9 mouse cellular contexts compared by ENCODE assay signal in genomic region chr5:107110089-107110879, GRCm38 (mm10).
DNase-seq lines count a peak whose midpoint lies in the region; ATAC-seq and TF ChIP-seq lines count a peak whose summit lies in the region.
"Had no signal": no experiment of that assay in that cellular context is flagged by ENCODE, and none has a peak within 500 bp of the region (broad histone marks: within the 10 kb centered on the region; RNA-seq: fewer than 3 reads in every experiment).

No protein-coding gene starts in this region.

- peak; percentile 29; the same call in 1 of the 2 replicates for ATAC-seq in hindbrain, embryonic 12.5 days (ENCODE audit: low FRiP score)

- H3K27me3 ChIP-seq in hindbrain, embryonic 12.5 days, result no peaks in the 10 kb centered on the region; the same call in 1 of the 2 replicates
- H3K27me3 ChIP-seq in midbrain, embryonic 10.5 days (ENCODE audit: low read depth, poor library complexity, severe bottlenecking), result no peaks in the 10 kb centered on the region

- H3K4me1 ChIP-seq in ES-E14 (ENCODE audit: control insufficient read depth in 2 of 2, insufficient read depth in 2 of 2, low read length in 2 of 2, poor library complexity in 1 of 2), result peaks cover 4 to 11% of the 10 kb centered on the region in 2 experiments; a peak in 3 of 4 replicates
- peaks cover 29% of the 10 kb centered on the region for H3K4me1 ChIP-seq in hindbrain, embryonic 12.5 days
- peaks cover 38% of the 10 kb centered on the region for H3K4me1 ChIP-seq in midbrain, embryonic 10.5 days

- no peak overlapping the region for H3K4me3 ChIP-seq in gastrocnemius, adult 2 months
- no peak overlapping the region for H3K4me3 ChIP-seq in ES-E14 (ENCODE audit: insufficient read depth in 1 of 2, low read depth in 1 of 2, low read length in 2 of 2, poor library complexity in 1 of 2, severe bottlenecking in 1 of 2)
- no peak overlapping the region for H3K4me3 ChIP-seq in hindbrain, embryonic 12.5 days
- H3K4me3 ChIP-seq in midbrain, embryonic 10.5 days, result no peak overlapping the region

- WGBS in hindbrain, embryonic 12.5 days, result 45% methylated on average over 13 of the region's 13 CpGs
- 61% methylated on average over 13 of the region's 13 CpGs for WGBS in midbrain, embryonic 10.5 days

- no peak for TF ChIP-seq CTCF in gastrocnemius, adult 2 months (IDR thresholded peaks at IDR 0.05)

- no peaks in the 10 kb centered on the region for H3K36me3 ChIP-seq in ES-E14 (ENCODE audit: control insufficient read depth, insufficient read depth, low read length, poor library complexity, severe bottlenecking)
- no peaks in the 10 kb centered on the region for H3K36me3 ChIP-seq in hindbrain, embryonic 12.5 days
- no peaks in the 10 kb centered on the region for H3K36me3 ChIP-seq in midbrain, embryonic 10.5 days

- intact Hi-C loops in gastrocnemius, adult 2 months (cut with DNase I), result no loop called here

- DNase-seq in gastrocnemius, adult 2 months, result no peak
- no peak for DNase-seq in gastrocnemius, adult 18-20 months (ENCODE audit: low spot score)
- DNase-seq in ES-E14 (ENCODE audit: low read depth, low spot score), result peak; percentile 35
- no peak for DNase-seq in midbrain, embryonic 10.5 days (ENCODE audit: low spot score)
- DNase-seq in urinary bladder, postnatal 25 days (ENCODE audit: low spot score), result no peak
- DNase-seq in adrenal gland, adult 18-20 months (ENCODE audit: low spot score in 2 of 2), result no peak
- DNase-seq in natural killer cell, adult 2 months (ENCODE audit: low spot score in 2 of 2), result no peak
- DNase-seq: kidney, adult 11 months had no signal

- peak overlapping the region; percentile 63 for H3K27ac ChIP-seq in gastrocnemius, adult 2 months
- H3K27ac ChIP-seq in ES-E14 (ENCODE audit: insufficient read depth, low read depth, low read length, poor library complexity, severe bottlenecking), result no peak overlapping the region
- H3K27ac ChIP-seq in hindbrain, embryonic 12.5 days, result peak overlapping the region; percentile 74
- H3K27ac ChIP-seq in midbrain, embryonic 10.5 days (replicated peaks), result peak overlapping the region; percentile 50

- H3K9ac ChIP-seq in ES-E14 (ENCODE audit: insufficient read depth, low read depth, low read length, poor library complexity, severe bottlenecking), result no peak overlapping the region
- H3K9ac ChIP-seq in hindbrain, embryonic 12.5 days, result no peak overlapping the region

- in situ Hi-C loops in ES-E14 (cut with MboI; ENCODE audit: low sequenced_read_pairs in 2 of 2, unreplicated experiment in 2 of 2), result no loop called here

- H3K4me2 ChIP-seq in hindbrain, embryonic 12.5 days (replicated peaks), result no peak overlapping the region

- H3K9me3 ChIP-seq in ES-E14 (ENCODE audit: control insufficient read depth, insufficient read depth, low read depth, low read length), result no peaks in the 10 kb centered on the region
- no peaks in the 10 kb centered on the region for H3K9me3 ChIP-seq in hindbrain, embryonic 12.5 days (replicated peaks)
- no peaks in the 10 kb centered on the region for H3K9me3 ChIP-seq in midbrain, embryonic 10.5 days (replicated peaks)

TF ChIP-seq in ES-E14, 5 proteins besides CTCF, POLR2A, EP300 and RAD21:
- TF ChIP-seq MAFK (IDR thresholded peaks at IDR 0.05; ENCODE audit: insufficient read depth, low read depth, low read length), result no peak
